Mouse (Mus musculus) ES-E14 (cell line): ENCODE measurements around the gene Gmeb1.

Source experiments
- HCFC1 ChIP-seq: IDR thresholded peaks from 2 replicates; pipeline ENCODE4 v1.6.1; 2012; ENCODE audit warnings: low read length, inconsistent platforms, borderline replicate concordance; ENCODE audit not compliant: insufficient read depth
- MAFK ChIP-seq: IDR thresholded peaks from 2 replicates; pipeline ENCODE4 v1.6.1; 2014; ENCODE audit warnings: mild to moderate bottlenecking, low read depth, low read length, inconsistent platforms; ENCODE audit not compliant: insufficient read depth

GRCm38 (mm10) chr4:132234710-132235109, 26.7 kb downstream of the Gmeb1 start:
- TF ChIP-seq HCFC1 = no peak
- TF ChIP-seq MAFK = no peak
